Mouse (Mus musculus) embryonic facial prominence, embryonic 13.5 days (tissue): ENCODE measurements around the gene Plppr3. TPM values are rescaled to one million over a fixed set of nuclear protein-coding genes. Genes with fewer than 3 reads are reported as not detected.
A peak's percentile ranks its signal among the peaks of the same experiment; 100 is the strongest.

Source experiments
- ATAC-seq: fragments of 200-750 bp; cut with Nextera tagmentation; 2 replicates; pipeline ENCODE4 v1.8.0; 2017; ENCODE audit warnings: low read depth; ENCODE audit not compliant: insufficient number of reproducible peaks, insufficient read depth, low FRiP score, low TSS enrichment
- H3K27ac ChIP-seq: fragments of 300-500 bp; sonication (generic); 2 replicates; pipeline ENCODE4 v1.5.1; 2015; ENCODE audit warnings: moderate library complexity, mild to moderate bottlenecking, inconsistent platforms
- H3K27me3 ChIP-seq: fragments of 300-500 bp; sonication (generic); 2 replicates; pipeline ENCODE4 v1.6.1; 2015; ENCODE audit warnings: mild to moderate bottlenecking, inconsistent platforms
- H3K36me3 ChIP-seq: fragments of 300-500 bp; sonication (generic); 2 replicates; pipeline ENCODE4 v1.6.1; 2015; ENCODE audit warnings: mild to moderate bottlenecking, inconsistent platforms
- H3K4me1 ChIP-seq: fragments of 300-500 bp; sonication (generic); 2 replicates; pipeline ENCODE4 v1.6.1; 2015; ENCODE audit warnings: inconsistent platforms
- H3K4me2 ChIP-seq: fragments of 300-500 bp; sonication (generic); 2 replicates; pipeline ENCODE4 v1.6.1; 2015; ENCODE audit warnings: moderate library complexity, mild to moderate bottlenecking, inconsistent platforms
- H3K4me3 ChIP-seq: fragments of 300-500 bp; sonication (generic); 2 replicates; pipeline ENCODE4 v1.5.1; 2015; ENCODE audit warnings: mild to moderate bottlenecking, inconsistent platforms
- H3K9ac ChIP-seq: fragments of 300-500 bp; sonication (generic); 2 replicates; pipeline ENCODE4 v1.6.1; 2015; ENCODE audit warnings: mild to moderate bottlenecking, inconsistent platforms
- H3K9me3 ChIP-seq: fragments of 300-500 bp; sonication (generic); 2 replicates; pipeline ENCODE4 v1.6.1; 2016; ENCODE audit warnings: inconsistent platforms
- WGBS: fragments of 180-500 bp; shearing (Covaris S2); methylation state at CpG from one replicate; pipeline ENCODE4 v1.1.7; 2015; ENCODE audit warnings: mixed read lengths; 5-methylcytosine and 5-hydroxymethylcytosine counted together
- polyA plus RNA-seq: library from polyadenylated mRNA; unstranded; fragments of >200 nt; fragmentation: Nextera tagmentation; extraction: Ambion mirVana; gene quantifications from 2 replicates; pipeline ENCODE4 v1.2.1, GENCODE M21; 2015

The Plppr3 gene
- polyA plus RNA-seq, 1 experiment from 2014 or later: 138 TPM

GRCm38 (mm10) chr10:79864351-79865188 is 9.9 kb downstream of the Plppr3 start:
- peaks cover 21% of the 10 kb centered on the region for H3K4me1 ChIP-seq
- H3K27ac ChIP-seq: peak overlapping the region; percentile 69; the same call in 1 of the 2 replicates
- no peaks in the 10 kb centered on the region for H3K27me3 ChIP-seq
- no peak overlapping the region for H3K9ac ChIP-seq
- H3K36me3 ChIP-seq: peaks cover 87% of the 10 kb centered on the region
- no peak for ATAC-seq
- no peaks in the 10 kb centered on the region for H3K9me3 ChIP-seq
- no peak overlapping the region for H3K4me2 ChIP-seq
- H3K4me3 ChIP-seq: no peak overlapping the region
- 46% methylated on average over 10 of the region's 10 CpGs for WGBS

- 0 out of 2 replicates have a peak overlapping the region, but pooled peaks have one; percentile 40 for H3K9ac ChIP-seq
- peak overlapping the region; percentile 12; the same call in 1 of the 2 replicates for H3K27ac ChIP-seq
- peaks cover 37% of the 10 kb centered on the region for H3K4me1 ChIP-seq
Observed at GRCm38 (mm10) chr10:79862925-79863324, 11.5 kb downstream of the Plppr3 start.

GRCm38 (mm10) chr10:79862049-79862788 is 12.2 kb downstream of the Plppr3 start:
- H3K9me3 ChIP-seq: no peaks in the 10 kb centered on the region
- peaks cover 96% of the 10 kb centered on the region for H3K36me3 ChIP-seq
- H3K4me3 ChIP-seq: no peak overlapping the region
- no peak overlapping the region for H3K4me2 ChIP-seq
- WGBS: 84% methylated on average over 23 of the region's 23 CpGs
- 0 out of 2 replicates have a peak overlapping the region, but pooled peaks have one; percentile 40 for H3K9ac ChIP-seq
- H3K27me3 ChIP-seq: no peaks in the 10 kb centered on the region
- peak overlapping the region; percentile 12; the same call in 1 of the 2 replicates for H3K27ac ChIP-seq
- no peak for ATAC-seq
- H3K4me1 ChIP-seq: peaks cover 44% of the 10 kb centered on the region

More at GRCm38 (mm10) chr10:79862925-79863324, 11.5 kb downstream of the Plppr3 start:
- Histone ChIP-seq H3K36me3 (peaks cover 91% of the 10 kb centered on the region), H3K27me3 (no peaks in the 10 kb centered on the region), H3K4me3 (no peak overlapping the region), H3K4me2 (no peak overlapping the region), H3K9me3 (no peaks in the 10 kb centered on the region)
- WGBS: 62% methylated on average over 10 of the region's 10 CpGs
- no peak for ATAC-seq

GRCm38 (mm10) chr10:79861230-79862048 is 13.0 kb downstream of the Plppr3 start:
- Histone ChIP-seq H3K4me3 (no peak overlapping the region; the same call in 1 of the 2 replicates), H3K9me3 (no peaks in the 10 kb centered on the region), H3K36me3 (peaks cover 96% of the 10 kb centered on the region), H3K4me2 (0 out of 2 replicates have a peak overlapping the region, but pooled peaks have one; percentile 5), H3K9ac (no peak overlapping the region), H3K27ac (peak overlapping the region; percentile 12; the same call in 1 of the 2 replicates), H3K4me1 (peaks cover 52% of the 10 kb centered on the region), H3K27me3 (no peaks in the 10 kb centered on the region)
- WGBS: 75% methylated on average over 25 of the region's 25 CpGs
- ATAC-seq: no peak

GRCm38 (mm10) chr10:79860079-79860911 is 14.1 kb downstream of the Plppr3 start:
- Histone ChIP-seq H3K27ac (0 out of 2 replicates have a peak overlapping the region, but pooled peaks have one; percentile 23), H3K4me1 (peaks cover 52% of the 10 kb centered on the region), H3K9ac (no peak overlapping the region), H3K4me3 (no peak overlapping the region), H3K4me2 (0 out of 2 replicates have a peak overlapping the region, but pooled peaks have one; percentile 5), H3K36me3 (peaks cover 87% of the 10 kb centered on the region), H3K27me3 (no peaks in the 10 kb centered on the region), H3K9me3 (no peaks in the 10 kb centered on the region)
- 88% methylated on average over 26 of the region's 26 CpGs for WGBS
- no peak for ATAC-seq

GRCm38 (mm10) chr10:79859116-79859515 is 15.3 kb downstream of the Plppr3 start:
- Histone ChIP-seq H3K4me1 (peaks cover 52% of the 10 kb centered on the region), H3K4me2 (peak overlapping the region; percentile 99; the same call in 1 of the 2 replicates), H3K27ac (peak overlapping the region; percentile 66; the same call in 1 of the 2 replicates), H3K4me3 (no peak overlapping the region), H3K36me3 (peaks cover 77% of the 10 kb centered on the region), H3K9me3 (no peaks in the 10 kb centered on the region), H3K9ac (no peak overlapping the region; the same call in 1 of the 2 replicates), H3K27me3 (no peaks in the 10 kb centered on the region)
- WGBS: 85% methylated on average over 11 of the region's 11 CpGs
- no peak for ATAC-seq

- H3K36me3 ChIP-seq: peaks cover 73% of the 10 kb centered on the region
- H3K4me1 ChIP-seq: peaks cover 52% of the 10 kb centered on the region
- peak overlapping the region; percentile 71 for H3K27ac ChIP-seq
- 47% methylated on average over 17 of the region's 17 CpGs for WGBS
- no peaks in the 10 kb centered on the region for H3K9me3 ChIP-seq
- no peaks in the 10 kb centered on the region for H3K27me3 ChIP-seq
- no peak for ATAC-seq
- H3K4me2 ChIP-seq: peak overlapping the region; percentile 99
- peak overlapping the region; percentile 99 for H3K9ac ChIP-seq
- H3K4me3 ChIP-seq: peak overlapping the region; percentile 99
Observed at GRCm38 (mm10) chr10:79858416-79859074, 15.9 kb downstream of the Plppr3 start.

GRCm38 (mm10) chr10:79857894-79858293 is 16.5 kb downstream of the Plppr3 start:
- Histone ChIP-seq H3K4me3 (peak overlapping the region; percentile 99), H3K36me3 (peaks cover 66% of the 10 kb centered on the region), H3K27me3 (no peaks in the 10 kb centered on the region), H3K4me1 (peaks cover 55% of the 10 kb centered on the region), H3K9ac (peak overlapping the region; percentile 99), H3K27ac (peak overlapping the region; percentile 71), H3K4me2 (peak overlapping the region; percentile 99), H3K9me3 (no peaks in the 10 kb centered on the region)
- WGBS: 88% methylated on average over 2 of the region's 2 CpGs
- no peak for ATAC-seq

- no peaks in the 10 kb centered on the region for H3K9me3 ChIP-seq
- 18% methylated on average over 4 of the region's 4 CpGs for WGBS
- peak overlapping the region; percentile 99 for H3K4me2 ChIP-seq
- peak overlapping the region; percentile 99 for H3K4me3 ChIP-seq
- H3K27ac ChIP-seq: peak overlapping the region; percentile 71
- H3K27me3 ChIP-seq: no peaks in the 10 kb centered on the region
- peaks cover 56% of the 10 kb centered on the region for H3K4me1 ChIP-seq
- peaks cover 62% of the 10 kb centered on the region for H3K36me3 ChIP-seq
- H3K9ac ChIP-seq: peak overlapping the region; percentile 99
- no peak for ATAC-seq
Observed at GRCm38 (mm10) chr10:79857452-79857811, 17.0 kb downstream of the Plppr3 start.
